Mouse (Mus musculus) liver, embryonic 18 days (tissue): Measurements from ENCODE around the gene Ppp6r1. TPM values are rescaled to one million over a fixed set of nuclear protein-coding genes. Genes with fewer than 3 reads are reported as not detected.

Source experiments
- polyA plus RNA-seq: library from polyadenylated mRNA; depleted of rRNA; stranded (reverse); fragments of >200 nt; gene quantifications from 2 replicates; pipeline ENCODE4 v1.2.3, GENCODE M21; 2012; rRNA removed

The Ppp6r1 gene
- polyA plus RNA-seq = 28.8 and 34.0 TPM in 2 replicates

GRCm38 (mm10) chr7:4658912-4659551 lies at the start of gene Ppp6r1:
Gene Ppp6r1, minus strand, starts transcription at chr7:4659019.

GRCm38 (mm10) chr7:4690387-4690786 lies 31.6 kb upstream of the Ppp6r1 start, which contains the start of gene Brsk1:
Gene Brsk1, plus strand, starts transcription at chr7:4690604.

GRCm38 (mm10) chr7:4684632-4685417 lies 26.0 kb upstream of the Ppp6r1 start, which contains the start of gene Hspbp1:
Gene Hspbp1, minus strand, starts transcription at chr7:4685068.

GRCm38 (mm10) chr7:4631031-4631430 lies 27.8 kb downstream of the Ppp6r1 start, which contains the start of gene Tmem86b:
Gene Tmem86b, minus strand, starts transcription at chr7:4631422.

GRCm38 (mm10) chr7:4603873-4604272 lies 54.9 kb downstream of the Ppp6r1 start, which contains the start of gene Ptprh:
Gene Ptprh, minus strand, starts transcription at chr7:4604041.

Other genes starting within 250 kb of the Ppp6r1 start
- gene Rdh13, start 213.4 kb downstream of the Ppp6r1 start, polyA plus RNA-seq = 3.5 and 4.7 TPM in 2 replicates
- 1.5 and 2.5 TPM in 2 replicates for gene Eps8l1, start 198.3 kb downstream of the Ppp6r1 start, polyA plus RNA-seq
- gene Ppp1r12c, start 157.3 kb downstream of the Ppp6r1 start, polyA plus RNA-seq = 17.0 and 21.0 TPM in 2 replicates
- 3.9 and 5.7 TPM in 2 replicates for gene Tnnt1, start 142.6 kb downstream of the Ppp6r1 start, polyA plus RNA-seq
- gene Tnni3, start 134.8 kb downstream of the Ppp6r1 start, polyA plus RNA-seq = 0.34 and 0.41 TPM in 2 replicates
- 0.40 and 0.44 TPM in 2 replicates for gene Dnaaf3, start 126.6 kb downstream of the Ppp6r1 start, polyA plus RNA-seq
- gene Syt5, start 111.5 kb downstream of the Ppp6r1 start, polyA plus RNA-seq = 0.25 and 0.27 TPM in 2 replicates
- gene Ptprh, start 55.0 kb downstream of the Ppp6r1 start, polyA plus RNA-seq = 0.01 and 0.04 TPM in 2 replicates
- gene Tmem86b, start 27.6 kb downstream of the Ppp6r1 start, polyA plus RNA-seq = 36.5 and 38.2 TPM in 2 replicates
- 20.4 and 21.6 TPM in 2 replicates for gene Hspbp1, start 26.0 kb upstream of the Ppp6r1 start, polyA plus RNA-seq
- gene Brsk1, start 31.6 kb upstream of the Ppp6r1 start, polyA plus RNA-seq = 0.31 and 0.32 TPM in 2 replicates
- 0.74 and 0.80 TPM in 2 replicates for gene Tmem150b, start 66.2 kb upstream of the Ppp6r1 start, polyA plus RNA-seq
- gene Kmt5c, start 81.1 kb upstream of the Ppp6r1 start, polyA plus RNA-seq = 53.8 and 67.2 TPM in 2 replicates
- 80.4 and 84.3 TPM in 2 replicates for gene Cox6b2, start 94.1 kb upstream of the Ppp6r1 start, polyA plus RNA-seq
- 0.01 TPM in 1 of 2 replicates, not detected in the other for gene Fam71e2, start 112.3 kb upstream of the Ppp6r1 start, polyA plus RNA-seq
- 0.02 and 0.13 TPM in 2 replicates for gene Il11, start 123.8 kb upstream of the Ppp6r1 start, polyA plus RNA-seq
- not detected in 2 replicates for gene Tmem190, start 123.9 kb upstream of the Ppp6r1 start, polyA plus RNA-seq
- 11.3 and 11.9 TPM in 2 replicates for gene Tmem238, start 130.6 kb upstream of the Ppp6r1 start, polyA plus RNA-seq
- gene Rpl28, start 133.9 kb upstream of the Ppp6r1 start, polyA plus RNA-seq = 244 and 284 TPM in 2 replicates
- 252 and 281 TPM in 2 replicates for gene Ube2s, start 153.6 kb upstream of the Ppp6r1 start, polyA plus RNA-seq
- 0.08 and 0.18 TPM in 2 replicates for gene Shisa7, start 185.7 kb upstream of the Ppp6r1 start, polyA plus RNA-seq
- gene Isoc2b, start 211.2 kb upstream of the Ppp6r1 start, polyA plus RNA-seq = 5.7 and 6.4 TPM in 2 replicates
- gene Isoc2a, start 218.1 kb upstream of the Ppp6r1 start, polyA plus RNA-seq = 29.3 and 33.2 TPM in 2 replicates
- 0.03 and 0.05 TPM in 2 replicates for gene Gm36210, start 247.5 kb upstream of the Ppp6r1 start, polyA plus RNA-seq